Mouse (Mus musculus): ENCODE data around the gene Abcg1.

DNA sequence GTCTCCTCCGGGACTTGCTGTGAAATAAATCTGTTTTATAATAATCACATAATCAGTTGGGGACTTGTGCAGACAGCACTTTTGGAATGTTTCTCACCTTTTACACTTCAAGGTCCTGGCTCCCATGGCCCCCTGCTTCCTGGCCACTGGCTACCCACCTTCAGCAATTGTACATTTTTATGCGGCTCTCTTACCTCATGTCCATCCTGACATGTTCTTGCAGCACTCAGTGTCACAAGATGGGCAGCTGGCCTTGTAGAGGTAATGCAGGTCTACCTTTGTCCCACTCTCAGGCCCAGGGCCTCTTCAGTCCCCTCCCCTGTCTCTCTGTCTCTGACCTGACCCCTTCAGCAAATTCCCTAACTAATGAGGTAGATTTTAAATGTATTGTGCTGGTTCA, 39.4 kb downstream of the Abcg1 start:
- no peak for TF ChIP-seq MYOG (IDR thresholded peaks at IDR 0.05; ENCODE audit: control insufficient read depth in 1 of 3, insufficient read depth in 1 of 3, insufficient read length in 2 of 3, low read depth in 2 of 3)
- TF ChIP-seq E2F4 (IDR thresholded peaks at IDR 0.05; ENCODE audit: insufficient read depth): no peak

Data from myocyte (in vitro differentiated cells).